Mouse (Mus musculus) MEL (cell line): ENCODE measurements at regions not wholly inside any gene's neighbourhood (a gene's known extent, or its start where the extent isn't known, plus 50 kb on each side); places are given as distances from the start of the nearest gene placed in this dataset.

ENCODE experiments used
- CTCF ChIP-seq, 3 experiments: IDR thresholded peaks in 2 of 3; conservative IDR thresholded peaks in 1 of 3; 2 replicates each; pipeline ENCODE4 v1.5.1; 2011 to 2012; ENCODE audit warnings: low read length in 3 of 3, low read depth in 2 of 3, mild to moderate bottlenecking in 2 of 3, improper control_type of control experiment in 1 of 3, inconsistent platforms in 1 of 3, mixed read lengths in 1 of 3, moderate library complexity in 1 of 3; ENCODE audit not compliant: control insufficient read depth in 1 of 3, insufficient read depth in 1 of 3, poor library complexity in 1 of 3, severe bottlenecking in 1 of 3
- EP300 ChIP-seq, 2 experiments: IDR thresholded peaks; 2 replicates each; pipeline ENCODE4 v1.6.1; 2011; ENCODE audit warnings: improper control_type of control experiment in 2 of 2, low read length in 2 of 2, low read depth in 1 of 2, mild to moderate bottlenecking in 1 of 2
- ETS1 ChIP-seq: IDR thresholded peaks from 2 replicates; pipeline ENCODE4 v1.6.1; 2012; ENCODE audit warnings: low read depth, mild to moderate bottlenecking, inconsistent platforms, low read length, improper control_type of control experiment, moderate library complexity
- GATA1 ChIP-seq: IDR thresholded peaks from 2 replicates; pipeline ENCODE4 v1.6.1; 2011; ENCODE audit warnings: low read depth, low read length, improper control_type of control experiment
- KAT2A ChIP-seq: conservative IDR thresholded peaks from 2 replicates; pipeline ENCODE4 v1.6.1; 2012; ENCODE audit warnings: low read depth, low read length, improper control_type of control experiment, inconsistent platforms
- MAFK ChIP-seq: IDR thresholded peaks from 2 replicates; pipeline ENCODE4 v1.6.1; 2011; ENCODE audit warnings: low read depth, mild to moderate bottlenecking, low read length, improper control_type of control experiment, borderline replicate concordance
- NRF1 ChIP-seq: IDR thresholded peaks from 2 replicates; pipeline ENCODE4 v1.6.1; 2014; ENCODE audit warnings: low read depth, mild to moderate bottlenecking, inconsistent platforms, low read length, improper control_type of control experiment, moderate library complexity; ENCODE audit not compliant: poor library complexity, insufficient read depth, severe bottlenecking
- POLR2A ChIP-seq, 2 experiments: IDR thresholded peaks; 2 replicates each; pipeline ENCODE4 v1.6.1; 2011 to 2012; ENCODE audit warnings: low read length in 2 of 2, mild to moderate bottlenecking in 2 of 2, control low read depth in 1 of 2, improper control_type of control experiment in 1 of 2, low read depth in 1 of 2, moderate library complexity in 1 of 2; ENCODE audit not compliant: control insufficient read depth in 1 of 2, insufficient read depth in 1 of 2, poor library complexity in 1 of 2
- POLR2AphosphoS5 ChIP-seq: IDR thresholded peaks from 2 replicates; pipeline ENCODE4 v1.6.1; 2012; ENCODE audit warnings: low read depth, borderline replicate concordance, mild to moderate bottlenecking, inconsistent platforms, low read length, moderate library complexity, mixed read lengths
- SIN3A ChIP-seq: IDR thresholded peaks from 2 replicates; pipeline ENCODE4 v1.6.1; 2012; ENCODE audit warnings: low read length, improper control_type of control experiment, inconsistent platforms
- USF1 ChIP-seq: IDR thresholded peaks from 2 replicates; pipeline ENCODE4 v1.6.1; 2014; ENCODE audit warnings: low read depth, mild to moderate bottlenecking, inconsistent platforms, low read length, improper control_type of control experiment, moderate library complexity

DNA sequence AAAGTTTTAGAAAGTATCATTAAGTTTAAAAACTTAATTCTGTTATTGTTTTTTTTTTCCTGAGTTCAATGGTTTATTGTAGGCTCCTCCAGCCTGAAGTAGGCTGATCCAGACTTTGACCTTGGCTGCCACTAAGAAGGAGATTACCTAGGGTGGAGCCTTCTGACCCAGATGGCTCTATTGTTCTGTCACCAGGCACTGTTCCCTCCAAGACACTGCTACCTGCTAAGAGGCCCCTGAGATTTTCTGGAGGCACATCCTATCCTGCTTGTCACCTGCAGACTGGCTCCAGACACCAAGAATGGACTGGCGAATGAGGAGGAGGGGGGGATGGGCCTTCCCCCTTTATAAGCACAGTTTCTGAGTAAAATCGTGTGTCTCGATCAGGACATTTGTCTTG is 1350.5 kb downstream of the Tbl1xr1 start:
- TF ChIP-seq NRF1 = no peak
- TF ChIP-seq MAFK = no peak
- no peak for TF ChIP-seq GATA1
- no peak for TF ChIP-seq KAT2A
- TF ChIP-seq SIN3A = no peak
- no peak for TF ChIP-seq POLR2A (IDR thresholded peaks at IDR 0.05; ENCODE audit: control insufficient read depth in 1 of 2, insufficient read depth in 1 of 2, low read depth in 1 of 2, low read length in 2 of 2, poor library complexity in 1 of 2)
- no peak for TF ChIP-seq CTCF (IDR thresholded peaks at IDR 0.05 in 2 of 3, conservative IDR thresholded peaks at IDR 0.05 in 1 of 3; ENCODE audit: control insufficient read depth in 1 of 3, insufficient read depth in 1 of 3, low read depth in 2 of 3, low read length in 3 of 3, poor library complexity in 1 of 3, severe bottlenecking in 1 of 3)
- no peak for TF ChIP-seq EP300 (IDR thresholded peaks at IDR 0.05; ENCODE audit: low read depth in 1 of 2, low read length in 2 of 2)
- no peak for TF ChIP-seq POLR2AphosphoS5
- TF ChIP-seq USF1 = no peak
- TF ChIP-seq ETS1 = no peak
